Mouse (Mus musculus) c-Kit-positive CD71-negative TER-119-negative erythroid progenitor cells, embryonic 14.5 days (primary cell): ENCODE data around the gene Pou3f3.

Experiments used
- DNase-seq: peaks from one replicate; pipeline ENCODE4 v3.0.0-alpha.2; 2013; ENCODE audit warnings: low read depth

Pou3f3 gene

GRCm38 (mm10) chr1:42694665-42695577 is 647 bp upstream of the Pou3f3 start:
- no peak for DNase-seq

GRCm38 (mm10) chr1:42696371-42697031 is 933 bp downstream of the Pou3f3 start:
- no peak for DNase-seq

- no peak for DNase-seq
Measured at GRCm38 (mm10) chr1:42697321-42697755, 1.8 kb downstream of the Pou3f3 start.

GRCm38 (mm10) chr1:42697756-42698583 is 2.4 kb downstream of the Pou3f3 start:
- DNase-seq, result no peak

GRCm38 (mm10) chr1:42698584-42699333 is 3.2 kb downstream of the Pou3f3 start:
- no peak for DNase-seq

- DNase-seq, result no peak
Measured at GRCm38 (mm10) chr1:42699471-42699871, 3.9 kb downstream of the Pou3f3 start.

- DNase-seq, result no peak
Measured at GRCm38 (mm10) chr1:42700171-42700570, 4.6 kb downstream of the Pou3f3 start.

- DNase-seq, result no peak
Measured at GRCm38 (mm10) chr1:42700815-42701214, 5.2 kb downstream of the Pou3f3 start.

- DNase-seq, result no peak
Measured at GRCm38 (mm10) chr1:42701833-42702611, 6.5 kb downstream of the Pou3f3 start.

GRCm38 (mm10) chr1:42702984-42703383 is 7.4 kb downstream of the Pou3f3 start:
- DNase-seq, result no peak

- no peak for DNase-seq
Measured at GRCm38 (mm10) chr1:42703424-42703823, 7.9 kb downstream of the Pou3f3 start.

GRCm38 (mm10) chr1:42703851-42704613 is 8.5 kb downstream of the Pou3f3 start:
- DNase-seq, result no peak

- DNase-seq, result no peak
Measured at GRCm38 (mm10) chr1:42704981-42705810, 9.6 kb downstream of the Pou3f3 start.

- DNase-seq, result no peak
Measured at GRCm38 (mm10) chr1:42705811-42706160, 10.2 kb downstream of the Pou3f3 start.

- DNase-seq, result no peak
Measured at GRCm38 (mm10) chr1:42707196-42707595, 11.6 kb downstream of the Pou3f3 start.

GRCm38 (mm10) chr1:42707611-42708130 is 12.1 kb downstream of the Pou3f3 start:
- DNase-seq, result no peak

- no peak for DNase-seq
Measured at GRCm38 (mm10) chr1:42709024-42709423, 13.5 kb downstream of the Pou3f3 start.

- no peak for DNase-seq
Measured at GRCm38 (mm10) chr1:42709431-42710160, 14.0 kb downstream of the Pou3f3 start.
